8 mouse cellular contexts compared by ENCODE assay signal in genomic region chr17:31511792-31512495, GRCm38 (mm10). TPM values are rescaled to one million over a fixed set of nuclear protein-coding genes. Genes with fewer than 3 reads are reported as not detected.
A peak's percentile ranks its signal among the peaks of the same experiment; 100 is the strongest.
DNase-seq lines count a peak whose midpoint lies in the region; ATAC-seq and TF ChIP-seq lines count a peak whose summit lies in the region.

No protein-coding gene starts in this region.

- H3K4me3 ChIP-seq in C2C12 (ENCODE audit: insufficient read depth, poor library complexity, severe bottlenecking) = peak overlapping the region; percentile 84
- H3K4me3 ChIP-seq in erythroblast, embryonic 14.5 days (replicated peaks) = peak overlapping the region; percentile 80
- H3K4me3 ChIP-seq in heart, embryonic 13.5 days = peak overlapping the region; percentile 92
- peak overlapping the region; percentile 84 for H3K4me3 ChIP-seq in liver, embryonic 12.5 days
- peak overlapping the region; percentile 93 for H3K4me3 ChIP-seq in stomach, embryonic 15.5 days (replicated peaks)

- peak; percentile 98 for DNase-seq in brain, embryonic 14.5 days (ENCODE audit: low read depth)
- peak; percentile 92 for DNase-seq in kidney, postnatal 10 days
- DNase-seq in natural killer cell, adult 2 months (ENCODE audit: low spot score in 2 of 2) = peak; percentile 72 to 84

- peaks cover 35% of the 10 kb centered on the region for H3K79me3 ChIP-seq in C2C12 (ENCODE audit: low read depth)

- TF ChIP-seq POLR2A in brain, embryonic 14.5 days (IDR thresholded peaks at IDR 0.05; ENCODE audit: borderline replicate concordance, extremely low read depth, insufficient read depth, insufficient read length, poor library complexity, severe bottlenecking) = peak; percentile 70

- TF ChIP-seq CTCF in C2C12 (IDR thresholded peaks at IDR 0.05; ENCODE audit: control insufficient read depth, insufficient read depth, insufficient read length) = no peak
- TF ChIP-seq CTCF in brain, embryonic 14.5 days (IDR thresholded peaks at IDR 0.05; ENCODE audit: borderline replicate concordance, extremely low read depth, insufficient read depth, insufficient read length) = no peak

- peaks cover 49% of the 10 kb centered on the region for H3K79me2 ChIP-seq in C2C12 (ENCODE audit: control insufficient read depth, insufficient read depth)

- H3K27me3 ChIP-seq in C2C12 (ENCODE audit: control insufficient read depth, insufficient read depth, insufficient read length) = no peaks in the 10 kb centered on the region
- H3K27me3 ChIP-seq in erythroblast, embryonic 14.5 days (ENCODE audit: control insufficient read depth) = peaks cover 5% of the 10 kb centered on the region
- H3K27me3 ChIP-seq in heart, embryonic 13.5 days (replicated peaks) = no peaks in the 10 kb centered on the region
- 0 out of 2 replicates have a peak, but pooled peaks cover under 1% of the 10 kb centered on the region for H3K27me3 ChIP-seq in liver, embryonic 12.5 days (replicated peaks)
- H3K27me3 ChIP-seq in stomach, embryonic 15.5 days (replicated peaks) = no peaks in the 10 kb centered on the region

- peak overlapping the region; percentile 91 for H3K9ac ChIP-seq in heart, embryonic 13.5 days
- H3K9ac ChIP-seq in liver, embryonic 12.5 days = peak overlapping the region; percentile 83
- H3K9ac ChIP-seq in stomach, embryonic 15.5 days = peak overlapping the region; percentile 71

- H3K27ac ChIP-seq in heart, embryonic 13.5 days (replicated peaks) = peak overlapping the region; percentile 87
- peak overlapping the region; percentile 67 for H3K27ac ChIP-seq in liver, embryonic 12.5 days
- peak overlapping the region; percentile 84 for H3K27ac ChIP-seq in stomach, embryonic 15.5 days

- peaks cover 36% of the 10 kb centered on the region for H3K4me1 ChIP-seq in erythroblast, embryonic 14.5 days (ENCODE audit: control insufficient read depth)
- H3K4me1 ChIP-seq in heart, embryonic 13.5 days = peaks cover 15% of the 10 kb centered on the region
- peaks cover 26% of the 10 kb centered on the region for H3K4me1 ChIP-seq in liver, embryonic 12.5 days
- 0 out of 2 replicates have a peak, but pooled peaks cover 5% of the 10 kb centered on the region for H3K4me1 ChIP-seq in stomach, embryonic 15.5 days

- WGBS in heart, embryonic 13.5 days = under 1% methylated on average over 56 of the region's 56 CpGs
- under 1% methylated on average over 54 of the region's 56 CpGs for WGBS in liver, embryonic 12.5 days (ENCODE audit: insufficient replicate concordance)
- WGBS in stomach, embryonic 15.5 days = under 1% methylated on average over 56 of the region's 56 CpGs

- no peaks in the 10 kb centered on the region for H3K9me3 ChIP-seq in erythroblast, embryonic 14.5 days (ENCODE audit: control insufficient read depth, low read length)
- no peaks in the 10 kb centered on the region for H3K9me3 ChIP-seq in heart, embryonic 13.5 days
- no peaks in the 10 kb centered on the region for H3K9me3 ChIP-seq in liver, embryonic 12.5 days (replicated peaks)
- H3K9me3 ChIP-seq in stomach, embryonic 15.5 days = no peaks in the 10 kb centered on the region

- ATAC-seq in heart, embryonic 13.5 days (ENCODE audit: extremely low read depth, insufficient number of reproducible peaks, low FRiP score, low TSS enrichment) = peak; percentile 75
- peak; percentile 96 for ATAC-seq in liver, embryonic 12.5 days
- ATAC-seq in stomach, embryonic 15.5 days (ENCODE audit: insufficient read depth, low FRiP score, low read depth) = peak; percentile 96

- H3ac ChIP-seq in C2C12 (ENCODE audit: control insufficient read depth, insufficient read length, low read depth) = peak overlapping the region; percentile 91

- H3K4me2 ChIP-seq in heart, embryonic 13.5 days = peak overlapping the region; percentile 84
- peak overlapping the region; percentile 95 for H3K4me2 ChIP-seq in liver, embryonic 12.5 days
- H3K4me2 ChIP-seq in stomach, embryonic 15.5 days = peak overlapping the region; percentile 81

- peaks cover 32% of the 10 kb centered on the region for H3K36me3 ChIP-seq in C2C12 (ENCODE audit: control insufficient read depth, insufficient read depth)
- peaks cover 35% of the 10 kb centered on the region for H3K36me3 ChIP-seq in erythroblast, embryonic 14.5 days (ENCODE audit: control insufficient read depth)
- peaks cover 36% of the 10 kb centered on the region for H3K36me3 ChIP-seq in heart, embryonic 13.5 days
- H3K36me3 ChIP-seq in liver, embryonic 12.5 days = peaks cover 40% of the 10 kb centered on the region
- H3K36me3 ChIP-seq in stomach, embryonic 15.5 days = peaks cover 17% of the 10 kb centered on the region

TF ChIP-seq in C2C12, 6 proteins besides CTCF, POLR2A, EP300 and RAD21:
- TF ChIP-seq CEBPB (IDR thresholded peaks at IDR 0.05; ENCODE audit: low read depth) = no peak
- TF ChIP-seq MAX (IDR thresholded peaks at IDR 0.05) = peak; percentile 97
- peak; percentile 83 for TF ChIP-seq USF1 (IDR thresholded peaks at IDR 0.05; ENCODE audit: low read depth)

RNA-seq across cellular contexts. Expression of gene Wdr4, which starts 7.8 kb away (rescaled TPM):
- polyA plus RNA-seq in C2C12 (2012; fragmentation: generic; extraction: Trizol) = 48.5 TPM
- polyA plus RNA-seq in brain, embryonic 14.5 days (2012; rRNA removed) = 40.9 and 50.4 TPM in 2 replicates
- 0.85 and 1.0 TPM in 2 replicates for polyA plus RNA-seq in erythroblast, embryonic 14.5 days (2012)
- 21.9 and 24.0 TPM in 2 replicates for polyA plus RNA-seq in heart, embryonic 13.5 days (2015; fragmentation: Nextera tagmentation; extraction: Ambion mirVana)
- polyA plus RNA-seq in liver, embryonic 12.5 days (2016; fragmentation: Nextera tagmentation; extraction: Ambion mirVana) = 42.2 and 46.1 TPM in 2 replicates
- polyA plus RNA-seq in stomach, embryonic 15.5 days (2015; fragmentation: Nextera tagmentation; extraction: Ambion mirVana) = 40.1 and 42.4 TPM in 2 replicates

RNA-seq across cellular contexts. Expression of gene Ndufv3, which starts 8.0 kb away (rescaled TPM):
- 178 TPM for polyA plus RNA-seq in C2C12 (2012; fragmentation: generic; extraction: Trizol)
- 150 and 186 TPM in 2 replicates for polyA plus RNA-seq in brain, embryonic 14.5 days (2012; rRNA removed)
- 15.1 and 29.2 TPM in 2 replicates for polyA plus RNA-seq in erythroblast, embryonic 14.5 days (2012)
- polyA plus RNA-seq in heart, embryonic 13.5 days (2015; fragmentation: Nextera tagmentation; extraction: Ambion mirVana) = 523 and 604 TPM in 2 replicates
- 214 and 215 TPM in 2 replicates for polyA plus RNA-seq in liver, embryonic 12.5 days (2016; fragmentation: Nextera tagmentation; extraction: Ambion mirVana)
- polyA plus RNA-seq in stomach, embryonic 15.5 days (2015; fragmentation: Nextera tagmentation; extraction: Ambion mirVana) = 308 and 337 TPM in 2 replicates

RNA-seq across cellular contexts. Expression of gene Pknox1, which starts 52.6 kb away (rescaled TPM):
- 13.6 TPM for polyA plus RNA-seq in C2C12 (2012; fragmentation: generic; extraction: Trizol)
- 32.2 and 36.8 TPM in 2 replicates for polyA plus RNA-seq in brain, embryonic 14.5 days (2012; rRNA removed)
- polyA plus RNA-seq in erythroblast, embryonic 14.5 days (2012) = 0.30 and 0.36 TPM in 2 replicates
- 14.7 and 15.0 TPM in 2 replicates for polyA plus RNA-seq in heart, embryonic 13.5 days (2015; fragmentation: Nextera tagmentation; extraction: Ambion mirVana)
- polyA plus RNA-seq in liver, embryonic 12.5 days (2016; fragmentation: Nextera tagmentation; extraction: Ambion mirVana) = 15.4 and 16.7 TPM in 2 replicates
- polyA plus RNA-seq in stomach, embryonic 15.5 days (2015; fragmentation: Nextera tagmentation; extraction: Ambion mirVana) = 31.9 and 34.4 TPM in 2 replicates

Comparison
In these comparisons a context has a peak if more than half of its experiments do, and no peak if none do; other contexts are left out.
1. Peak in every context shown above with its lines: DNase-seq, ATAC-seq, H3K4me3 ChIP-seq and H3K27ac ChIP-seq.
2. RNA of gene Wdr4, which starts 7.8 kb away (polyA plus RNA-seq): 48.5 TPM in C2C12 (single experiment), 42.2 to 46.1 TPM in liver, embryonic 12.5 days, 40.9 to 50.4 TPM in brain, embryonic 14.5 days, 40.1 to 42.4 TPM in stomach, embryonic 15.5 days and 21.9 to 24.0 TPM in heart, embryonic 13.5 days; 0.85 to 1.0 TPM in erythroblast, embryonic 14.5 days; every median in the first group is over 10 times any median in the second.
3. RNA of gene Pknox1, which starts 52.6 kb away (polyA plus RNA-seq): 32.2 to 36.8 TPM in brain, embryonic 14.5 days, 31.9 to 34.4 TPM in stomach, embryonic 15.5 days, 15.4 to 16.7 TPM in liver, embryonic 12.5 days, 14.7 to 15.0 TPM in heart, embryonic 13.5 days and 13.6 TPM in C2C12 (single experiment); 0.30 to 0.36 TPM in erythroblast, embryonic 14.5 days; every median in the first group is over 10 times any median in the second.